In genomic region chr14:39956588-39956987, GRCm38 (mm10) we compare ENCODE assay signal across 17 mouse cellular contexts.
"Had no signal": no experiment of that assay in that cellular context is flagged by ENCODE, and none has a peak within 500 bp of the region (broad histone marks: within the 10 kb centered on the region; RNA-seq: fewer than 3 reads in every experiment).

No protein-coding gene starts in this region.

- H3K27me3 ChIP-seq: limb, embryonic 15.5 days; liver, embryonic 12.5 days; midbrain, embryonic 15.5 days; neural tube, embryonic 13.5 days had no signal

- H3K4me1 ChIP-seq: limb, embryonic 15.5 days; liver, embryonic 12.5 days; midbrain, embryonic 10.5 days; midbrain, embryonic 15.5 days; neural tube, embryonic 13.5 days had no signal

- H3K4me3 ChIP-seq: layer of hippocampus, adult 2 months; limb, embryonic 15.5 days; liver, embryonic 12.5 days; midbrain, embryonic 10.5 days; midbrain, embryonic 15.5 days; neural tube, embryonic 13.5 days had no signal

- H3K36me3 ChIP-seq: limb, embryonic 15.5 days; liver, embryonic 12.5 days; midbrain, embryonic 10.5 days; midbrain, embryonic 15.5 days; neural tube, embryonic 13.5 days had no signal

- DNase-seq: kidney, adult 11 months; kidney, adult 9 months; kidney, postnatal 10 days; kidney, postnatal 4 days; lung, embryonic 14.5 days; lung, postnatal 10 days; lung, postnatal 4 days; right cerebral cortex, postnatal 25 days; spleen, adult 18-20 months; thymus, adult 2 months; thymus, postnatal 25 days had no signal

- H3K9me3 ChIP-seq: limb, embryonic 15.5 days; liver, embryonic 12.5 days; midbrain, embryonic 10.5 days; midbrain, embryonic 15.5 days; neural tube, embryonic 13.5 days had no signal

- H3K27ac ChIP-seq: layer of hippocampus, adult 2 months; limb, embryonic 15.5 days; liver, embryonic 12.5 days; midbrain, embryonic 10.5 days; midbrain, embryonic 15.5 days; neural tube, embryonic 13.5 days had no signal
